Mouse (Mus musculus) hindbrain, postnatal 0 days (tissue): ENCODE data around the gene Myo1d. TPM values are rescaled to one million over a fixed set of nuclear protein-coding genes. Genes with fewer than 3 reads are reported as not detected.

Experiments used
- ATAC-seq: fragments of 200-750 bp; cut with Nextera tagmentation; 2 replicates; pipeline ENCODE4 v1.8.0; 2017; ENCODE audit warnings: mild to moderate bottlenecking, moderate TSS enrichment, moderate library complexity
- DNase-seq: peaks from one replicate; pipeline ENCODE4 v3.0.0-alpha.2; 2015; ENCODE audit warnings: low spot score
- H3K27ac ChIP-seq: fragments of 300-500 bp; sonication (generic); 2 replicates; pipeline ENCODE4 v1.5.1; 2014; ENCODE audit warnings: mild to moderate bottlenecking
- H3K27me3 ChIP-seq: fragments of 300-500 bp; sonication (generic); 2 replicates; pipeline ENCODE4 v1.6.1; 2014; ENCODE audit warnings: low read length, mixed read lengths; ENCODE audit not compliant: insufficient read depth
- H3K36me3 ChIP-seq: fragments of 300-500 bp; sonication (generic); 2 replicates; pipeline ENCODE4 v1.6.1; 2014; ENCODE audit warnings: low read length, mixed read lengths; ENCODE audit not compliant: insufficient read depth
- H3K4me1 ChIP-seq: fragments of 300-500 bp; sonication (generic); 2 replicates; pipeline ENCODE4 v1.6.1; 2014; ENCODE audit warnings: antibody characterized with exemption, low read length, mixed read lengths; ENCODE audit not compliant: insufficient read depth
- H3K4me2 ChIP-seq: fragments of 300-500 bp; sonication (generic); 2 replicates; pipeline ENCODE4 v1.6.1; 2014; ENCODE audit warnings: low read depth, mild to moderate bottlenecking, low read length, moderate library complexity, mixed read lengths
- H3K4me3 ChIP-seq: fragments of 300-500 bp; sonication (generic); 2 replicates; pipeline ENCODE4 v1.5.1; 2014; ENCODE audit warnings: low read length
- H3K9ac ChIP-seq: fragments of 300-500 bp; sonication (generic); replicated peaks from 2 replicates; pipeline ENCODE4 v1.6.1; 2014; ENCODE audit warnings: mild to moderate bottlenecking, low read length, moderate library complexity, mixed read lengths
- H3K9me3 ChIP-seq: fragments of 300-500 bp; sonication (generic); 2 replicates; pipeline ENCODE4 v1.6.1; 2016; ENCODE audit warnings: low read length, mixed read lengths
- CTCF ChIP-seq: IDR thresholded peaks from 2 replicates; pipeline ENCODE4 v1.5.1; 2016; ENCODE audit warnings: antibody characterized with exemption, control low read depth, low read depth
- WGBS: fragments of 180-500 bp; shearing (Covaris S2); extraction: QIAGEN DNeasy Blood & Tissue Kit; methylation state at CpG from one replicate; pipeline ENCODE4 v1.1.7; 2014; 5-methylcytosine and 5-hydroxymethylcytosine counted together
- polyA plus RNA-seq: library from polyadenylated mRNA; unstranded; fragments of >200 nt; fragmentation: Nextera tagmentation; extraction: Ambion mirVana; gene quantifications from 2 replicates; pipeline ENCODE4 v1.2.1, GENCODE M21; 2015
- total RNA-seq: library from RNA; depleted of rRNA; stranded (reverse); fragments of >200 nt; gene quantifications from 2 replicates; pipeline ENCODE4 v1.2.3, GENCODE M21; 2014

Gene Myo1d
- total and polyA plus RNA-seq, 2 experiments from 2014 or later = 1.8 to 2.6 TPM

DNA sequence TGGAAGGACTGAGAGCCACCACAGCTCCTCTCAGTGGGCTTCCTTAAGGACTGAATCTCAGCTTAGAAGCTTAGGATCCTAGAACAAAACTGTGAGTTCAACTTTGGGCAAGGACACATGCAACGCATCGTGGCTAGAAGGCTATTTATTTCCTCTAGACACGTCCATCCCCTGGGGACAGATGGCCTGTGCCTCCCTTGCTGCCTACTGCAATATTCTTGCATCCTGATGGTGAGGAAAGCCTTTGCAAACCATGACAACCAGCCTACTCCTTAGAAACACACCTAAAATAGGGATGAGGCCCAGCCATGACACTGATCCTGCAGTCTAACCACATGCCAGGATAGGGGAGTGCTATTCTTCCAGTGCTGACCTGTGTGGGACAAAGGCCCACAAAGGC, 274.2 kb downstream of the Myo1d start:
- Histone ChIP-seq H3K36me3 (no peaks in the 10 kb centered on the region), H3K4me3 (no peak overlapping the region), H3K4me2 (no peak overlapping the region), H3K27ac (peak overlapping the region; percentile 96; the same call in 1 of the 2 replicates), H3K27me3 (no peaks in the 10 kb centered on the region), H3K4me1 (peaks cover 27% of the 10 kb centered on the region), H3K9me3 (no peaks in the 10 kb centered on the region), H3K9ac (no peak overlapping the region)
- DNase-seq (no peak), ATAC-seq (no peak)
- TF ChIP-seq CTCF = no peak
- 78% methylated on average over 3 of the region's 3 CpGs for WGBS

DNA sequence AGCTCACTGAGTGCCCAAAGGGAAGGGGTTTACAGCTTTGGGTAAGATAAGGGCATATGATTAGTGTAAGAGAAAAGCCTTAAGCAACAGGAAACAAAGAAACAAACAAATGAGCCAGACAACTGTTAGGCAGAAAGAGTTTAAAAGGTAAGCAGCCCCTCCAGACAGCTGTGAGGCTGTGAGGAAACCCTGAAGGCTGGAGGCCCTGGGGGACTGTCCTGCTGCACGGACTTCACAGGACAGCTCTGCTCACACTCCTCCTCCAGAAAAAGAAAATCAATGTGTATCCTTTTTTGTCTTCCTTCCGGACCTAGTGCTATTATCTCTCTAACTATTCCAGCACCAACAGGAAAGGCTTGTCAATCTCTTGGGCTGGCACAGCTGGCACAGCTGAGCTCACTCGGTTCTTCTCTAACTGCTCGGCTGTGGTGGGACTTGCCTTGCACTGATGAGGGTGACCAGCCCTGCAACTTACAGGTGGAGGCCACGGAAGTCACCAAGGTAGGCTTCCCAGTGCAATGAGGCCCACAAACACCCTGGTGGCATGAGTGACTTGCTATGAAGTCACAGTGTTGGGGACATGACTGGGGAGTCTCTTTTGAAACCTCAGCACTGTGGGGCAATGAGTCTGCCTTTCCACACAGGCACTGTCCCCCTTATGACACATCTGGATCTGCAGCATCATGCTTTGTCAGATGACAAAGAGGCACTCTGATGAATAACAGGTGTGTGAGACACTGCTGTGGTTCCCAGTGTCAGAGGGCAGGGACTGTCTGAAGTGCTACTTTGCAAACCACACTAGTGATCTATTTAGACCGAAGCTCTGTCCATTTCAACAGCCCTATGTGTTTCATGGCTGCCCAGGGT, 275.1 kb downstream of the Myo1d start:
- Histone ChIP-seq H3K4me2 (no peak overlapping the region), H3K4me3 (no peak overlapping the region), H3K4me1 (peaks cover 33% of the 10 kb centered on the region), H3K36me3 (no peaks in the 10 kb centered on the region), H3K27ac (peak overlapping the region; percentile 96), H3K9ac (no peak overlapping the region), H3K9me3 (no peaks in the 10 kb centered on the region), H3K27me3 (no peaks in the 10 kb centered on the region)
- DNase-seq = no peak
- 27% methylated on average over 6 of the region's 6 CpGs for WGBS
- no peak for TF ChIP-seq CTCF
- no peak for ATAC-seq

DNA sequence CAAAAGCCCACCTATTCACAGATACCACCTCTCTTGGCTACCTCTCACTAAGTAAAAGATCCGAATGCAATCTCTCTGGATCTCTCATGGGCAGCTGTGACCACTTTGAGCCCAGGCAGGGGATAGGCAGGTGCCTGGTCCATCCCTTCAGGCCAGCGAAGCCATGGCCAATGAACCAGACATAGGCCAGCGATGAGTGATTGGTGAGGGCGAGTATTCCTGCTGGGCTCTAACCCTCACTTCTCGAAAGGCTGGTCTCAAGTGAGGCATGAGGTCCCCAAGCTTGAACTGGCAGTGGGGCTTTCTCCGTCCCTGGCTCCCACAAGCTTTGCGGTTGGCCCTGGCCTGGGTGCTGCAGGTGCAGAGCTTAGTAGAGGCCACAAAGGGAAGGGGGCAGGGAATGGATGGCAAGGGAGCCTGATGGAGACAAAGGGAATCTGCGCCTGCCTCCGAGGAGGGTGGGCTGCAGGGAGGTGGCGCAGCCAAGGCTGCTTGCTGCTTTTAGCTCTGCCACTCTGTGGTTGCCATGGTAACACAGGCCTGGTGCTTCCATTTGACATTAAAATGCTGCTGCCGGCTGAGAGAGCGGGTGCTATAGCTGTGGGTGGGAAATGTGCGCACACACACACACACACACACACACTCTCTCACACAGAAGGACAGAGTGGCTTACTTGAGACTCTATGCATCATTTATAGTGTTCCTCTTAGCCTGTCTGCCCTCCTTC, 275.9 kb downstream of the Myo1d start:
- peak overlapping the region; percentile 96 for H3K27ac ChIP-seq
- H3K4me3 ChIP-seq = no peak overlapping the region
- ATAC-seq (peak; percentile 93), DNase-seq (peak; percentile 97)
- H3K4me2 ChIP-seq = 0 out of 2 replicates have a peak overlapping the region, but pooled peaks have one; percentile 10
- H3K9ac ChIP-seq = peak overlapping the region; percentile 37; the same call in 1 of the 2 replicates
- no peaks in the 10 kb centered on the region for H3K9me3 ChIP-seq
- peak; percentile 40 for TF ChIP-seq CTCF
- peaks cover 38% of the 10 kb centered on the region for H3K4me1 ChIP-seq
- H3K27me3 ChIP-seq = no peaks in the 10 kb centered on the region
- WGBS = 14% methylated on average over 13 of the region's 13 CpGs
- no peaks in the 10 kb centered on the region for H3K36me3 ChIP-seq

DNA sequence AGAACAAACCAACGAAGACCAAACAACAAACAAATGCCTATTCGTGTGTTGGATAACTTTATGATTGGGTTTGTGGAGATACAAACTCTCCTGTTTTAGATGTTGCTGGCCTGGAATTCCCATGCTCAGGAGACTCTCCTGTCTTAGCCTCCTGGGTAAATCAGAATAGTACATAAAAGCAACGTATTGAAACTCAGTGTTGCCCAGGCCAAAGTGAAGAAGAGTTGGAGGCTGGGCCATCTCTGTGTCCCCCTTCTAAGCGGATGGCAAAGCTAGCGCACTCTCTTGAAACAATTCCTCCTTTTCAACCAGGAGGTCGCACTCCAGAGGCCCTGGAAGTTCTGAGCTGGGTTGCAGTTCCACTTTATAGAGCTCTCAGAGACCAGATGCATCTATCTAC, 276.5 kb downstream of the Myo1d start:
- Histone ChIP-seq H3K36me3 (no peaks in the 10 kb centered on the region), H3K9me3 (no peaks in the 10 kb centered on the region), H3K9ac (no peak overlapping the region), H3K4me3 (no peak overlapping the region), H3K4me1 (peaks cover 44% of the 10 kb centered on the region), H3K27me3 (no peaks in the 10 kb centered on the region), H3K27ac (peak overlapping the region; percentile 96), H3K4me2 (no peak overlapping the region)
- no peak for ATAC-seq
- TF ChIP-seq CTCF = no peak
- no peak for DNase-seq
- 77% methylated on average over 6 of the region's 6 CpGs for WGBS

DNA sequence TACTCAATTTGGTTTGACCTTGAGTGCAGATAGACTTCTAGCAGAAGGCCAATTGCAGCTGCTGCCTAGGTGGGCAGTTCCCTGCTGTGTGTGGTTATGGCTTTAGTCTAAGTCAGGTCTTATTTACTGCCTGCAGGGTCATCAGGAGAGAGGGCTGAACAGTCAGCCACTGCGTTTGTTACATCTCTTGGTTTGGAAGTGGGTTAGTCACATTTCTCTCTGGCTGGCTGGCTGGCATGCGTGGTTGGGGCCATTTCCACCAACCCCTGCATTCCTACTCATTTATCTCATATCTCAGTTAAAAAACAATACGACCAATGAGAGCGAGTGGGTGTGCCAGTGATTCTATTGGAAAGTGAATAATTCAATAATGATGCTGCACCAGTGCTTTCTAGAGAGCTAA, 280.3 kb downstream of the Myo1d start:
- peaks cover 34% of the 10 kb centered on the region for H3K4me1 ChIP-seq
- no peaks in the 10 kb centered on the region for H3K27me3 ChIP-seq
- H3K4me2 ChIP-seq = no peak overlapping the region
- 62% methylated on average over 4 of the region's 4 CpGs for WGBS
- no peak for DNase-seq
- no peak for TF ChIP-seq CTCF
- no peak for ATAC-seq
- no peak overlapping the region for H3K9ac ChIP-seq
- no peak overlapping the region for H3K4me3 ChIP-seq
- H3K27ac ChIP-seq = peak overlapping the region; percentile 75; the same call in 1 of the 2 replicates
- H3K9me3 ChIP-seq = no peaks in the 10 kb centered on the region
- no peaks in the 10 kb centered on the region for H3K36me3 ChIP-seq

DNA sequence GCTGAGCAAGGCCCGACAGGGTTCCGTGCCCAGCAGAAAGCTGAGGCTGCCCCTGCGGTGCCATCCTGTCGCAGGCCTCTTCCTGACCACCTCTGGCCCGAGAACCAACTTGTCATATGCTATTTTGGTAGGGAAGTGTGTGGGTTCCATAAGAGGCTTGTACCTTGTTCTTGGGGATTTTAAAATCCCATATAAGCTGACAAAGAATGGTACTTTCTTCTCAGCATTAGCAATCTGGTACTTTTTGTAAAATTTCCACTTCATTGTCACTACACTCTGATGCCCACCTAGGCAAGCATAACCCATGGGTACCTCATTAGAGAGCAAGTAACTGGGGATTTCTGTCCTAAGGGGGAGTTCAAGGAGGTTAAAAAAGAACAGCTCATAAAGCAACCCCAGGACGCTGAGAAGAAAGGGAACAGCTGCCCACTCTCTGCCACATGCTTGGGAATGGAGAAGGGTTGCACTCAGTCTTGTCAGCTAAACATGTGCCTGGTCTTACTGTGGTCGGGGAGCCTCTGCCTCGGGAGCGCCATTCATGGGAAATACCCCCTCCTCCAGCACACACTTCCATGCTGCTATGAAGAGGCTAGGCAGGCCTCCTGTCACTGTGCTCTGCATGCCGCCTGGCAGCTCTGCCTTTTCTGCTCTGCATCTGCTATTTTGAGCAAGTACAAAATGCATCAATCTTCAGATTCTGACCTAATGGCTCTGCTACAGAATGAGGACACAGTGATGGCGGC, 281.3 kb downstream of the Myo1d start:
- WGBS = 28% methylated on average over 11 of the region's 11 CpGs
- no peak overlapping the region for H3K4me2 ChIP-seq
- TF ChIP-seq CTCF = no peak
- no peak overlapping the region for H3K4me3 ChIP-seq
- no peak for DNase-seq
- ATAC-seq = no peak
- H3K27ac ChIP-seq = peak overlapping the region; percentile 75
- no peak overlapping the region for H3K9ac ChIP-seq
- no peaks in the 10 kb centered on the region for H3K27me3 ChIP-seq
- H3K4me1 ChIP-seq = peaks cover 25% of the 10 kb centered on the region
- no peaks in the 10 kb centered on the region for H3K36me3 ChIP-seq
- H3K9me3 ChIP-seq = no peaks in the 10 kb centered on the region
